Mouse (Mus musculus): ENCODE data around the gene Mmp11. TPM values are rescaled to one million over a fixed set of nuclear protein-coding genes. Genes with fewer than 3 reads are reported as not detected.

The Mmp11 gene
- polyA plus RNA-seq, 1 experiment from 2014 or later: 75.9 TPM

- Histone ChIP-seq H3K4me2 (no peak overlapping the region), H3K4me3 (no peak overlapping the region), H3K9ac (no peak overlapping the region), H3K4me1 (peaks cover 25% of the 10 kb centered on the region), H3K36me3 (peaks cover 58% of the 10 kb centered on the region), H3K9me3 (no peaks in the 10 kb centered on the region), H3K27me3 (no peaks in the 10 kb centered on the region), H3K27ac (no peak overlapping the region)
- no peak for ATAC-seq (ENCODE audit: borderline replicate concordance, extremely low read depth, low FRiP score, low TSS enrichment)
- 74% methylated on average over 7 of the region's 7 CpGs for WGBS
Observed at GRCm38 (mm10) chr10:75915557-75915956, 20.7 kb downstream of the Mmp11 start.

GRCm38 (mm10) chr10:75913013-75913589, 23.2 kb downstream of the Mmp11 start:
- no peaks in the 10 kb centered on the region for H3K27me3 ChIP-seq
- peaks cover 73% of the 10 kb centered on the region for H3K36me3 ChIP-seq
- no peak overlapping the region for H3K4me2 ChIP-seq
- H3K4me1 ChIP-seq: peaks cover under 1% of the 10 kb centered on the region; the same call in 1 of the 2 replicates
- no peaks in the 10 kb centered on the region for H3K9me3 ChIP-seq
- no peak for ATAC-seq (ENCODE audit: borderline replicate concordance, extremely low read depth, low FRiP score, low TSS enrichment)
- H3K9ac ChIP-seq: no peak overlapping the region
- H3K4me3 ChIP-seq: no peak overlapping the region
- WGBS: 46% methylated on average over 6 of the region's 6 CpGs
- no peak overlapping the region for H3K27ac ChIP-seq

GRCm38 (mm10) chr10:75910698-75911097, 25.6 kb downstream of the Mmp11 start:
- no peak overlapping the region for H3K27ac ChIP-seq
- WGBS: 82% methylated on average over 2 of the region's 2 CpGs
- H3K27me3 ChIP-seq: no peaks in the 10 kb centered on the region
- H3K4me3 ChIP-seq: no peak overlapping the region
- H3K36me3 ChIP-seq: peaks cover 80% of the 10 kb centered on the region
- no peak overlapping the region for H3K9ac ChIP-seq
- no peaks in the 10 kb centered on the region for H3K9me3 ChIP-seq
- ATAC-seq (ENCODE audit: borderline replicate concordance, extremely low read depth, low FRiP score, low TSS enrichment): no peak
- no peak overlapping the region for H3K4me2 ChIP-seq
- H3K4me1 ChIP-seq: no peaks in the 10 kb centered on the region

GRCm38 (mm10) chr10:75906882-75907281, 29.4 kb downstream of the Mmp11 start:
- ATAC-seq (ENCODE audit: borderline replicate concordance, extremely low read depth, low FRiP score, low TSS enrichment): no peak
- H3K9ac ChIP-seq: no peak overlapping the region
- H3K9me3 ChIP-seq: no peaks in the 10 kb centered on the region
- H3K4me1 ChIP-seq: no peaks in the 10 kb centered on the region
- no peak overlapping the region for H3K27ac ChIP-seq
- no peak overlapping the region for H3K4me2 ChIP-seq
- 89% methylated on average over 4 of the region's 4 CpGs for whole genome bisulfite sequencing
- peaks cover 92% of the 10 kb centered on the region for H3K36me3 ChIP-seq
- H3K27me3 ChIP-seq: no peaks in the 10 kb centered on the region
- H3K4me3 ChIP-seq: no peak overlapping the region

- 81% methylated on average over 5 of the region's 5 CpGs for WGBS
Observed at GRCm38 (mm10) chr10:75904391-75904790, 31.9 kb downstream of the Mmp11 start.

GRCm38 (mm10) chr10:75898846-75899245, 37.5 kb downstream of the Mmp11 start:
- Histone ChIP-seq H3K36me3 (peaks cover 78% of the 10 kb centered on the region), H3K27me3 (no peaks in the 10 kb centered on the region), H3K4me3 (no peak overlapping the region), H3K4me2 (no peak overlapping the region), H3K9me3 (no peaks in the 10 kb centered on the region), H3K9ac (no peak overlapping the region), H3K4me1 (0 out of 2 replicates have a peak, but pooled peaks cover 2% of the 10 kb centered on the region), H3K27ac (peak overlapping the region; percentile 37)
- whole genome bisulfite sequencing: 55% methylated on average over 3 of the region's 3 CpGs
- no peak for ATAC-seq (ENCODE audit: borderline replicate concordance, extremely low read depth, low FRiP score, low TSS enrichment)

More at GRCm38 (mm10) chr10:75904391-75904790, 31.9 kb downstream of the Mmp11 start:
- no peak for ATAC-seq (ENCODE audit: borderline replicate concordance, extremely low read depth, low FRiP score, low TSS enrichment)
- Histone ChIP-seq H3K27ac (no peak overlapping the region), H3K4me2 (no peak overlapping the region), H3K9me3 (no peaks in the 10 kb centered on the region), H3K4me3 (no peak overlapping the region), H3K4me1 (no peaks in the 10 kb centered on the region), H3K9ac (no peak overlapping the region), H3K36me3 (peaks cover 92% of the 10 kb centered on the region), H3K27me3 (no peaks in the 10 kb centered on the region)

- ATAC-seq (ENCODE audit: borderline replicate concordance, extremely low read depth, low FRiP score, low TSS enrichment): no peak
- no peak overlapping the region for H3K4me3 ChIP-seq
- H3K4me2 ChIP-seq: no peak overlapping the region
- peaks cover 9% of the 10 kb centered on the region for H3K4me1 ChIP-seq
- no peak overlapping the region for H3K27ac ChIP-seq
- no peaks in the 10 kb centered on the region for H3K9me3 ChIP-seq
- no peaks in the 10 kb centered on the region for H3K27me3 ChIP-seq
- 74% methylated on average over 6 of the region's 6 CpGs for WGBS
- no peak overlapping the region for H3K9ac ChIP-seq
- H3K36me3 ChIP-seq: peaks cover 70% of the 10 kb centered on the region
Observed at GRCm38 (mm10) chr10:75898039-75898564, 38.2 kb downstream of the Mmp11 start.

- H3K4me2 ChIP-seq: no peak overlapping the region
- peaks cover 63% of the 10 kb centered on the region for H3K36me3 ChIP-seq
- H3K27ac ChIP-seq: no peak overlapping the region
- peaks cover 13% of the 10 kb centered on the region for H3K4me1 ChIP-seq
- ATAC-seq (ENCODE audit: borderline replicate concordance, extremely low read depth, low FRiP score, low TSS enrichment): no peak
- no peak overlapping the region for H3K9ac ChIP-seq
- no peaks in the 10 kb centered on the region for H3K27me3 ChIP-seq
- H3K9me3 ChIP-seq: no peaks in the 10 kb centered on the region
- H3K4me3 ChIP-seq: no peak overlapping the region
- 40% methylated on average over 6 of the region's 6 CpGs for WGBS
Observed at GRCm38 (mm10) chr10:75897373-75897772, 38.9 kb downstream of the Mmp11 start.

GRCm38 (mm10) chr10:75896208-75896607, 40.1 kb downstream of the Mmp11 start:
- H3K4me1 ChIP-seq: peaks cover 13% of the 10 kb centered on the region
- ATAC-seq (ENCODE audit: borderline replicate concordance, extremely low read depth, low FRiP score, low TSS enrichment): no peak
- peaks cover 51% of the 10 kb centered on the region for H3K36me3 ChIP-seq
- H3K9me3 ChIP-seq: no peaks in the 10 kb centered on the region
- H3K9ac ChIP-seq: no peak overlapping the region
- 94% methylated on average over 1 of the region's 1 CpGs for WGBS
- H3K27ac ChIP-seq: no peak overlapping the region
- H3K27me3 ChIP-seq: no peaks in the 10 kb centered on the region
- H3K4me2 ChIP-seq: no peak overlapping the region
- H3K4me3 ChIP-seq: no peak overlapping the region

GRCm38 (mm10) chr10:75895730-75896129, 40.6 kb downstream of the Mmp11 start:
- no peak overlapping the region for H3K4me3 ChIP-seq
- no peaks in the 10 kb centered on the region for H3K9me3 ChIP-seq
- H3K4me2 ChIP-seq: no peak overlapping the region
- no peak overlapping the region for H3K9ac ChIP-seq
- peaks cover 13% of the 10 kb centered on the region for H3K4me1 ChIP-seq
- no peak for ATAC-seq (ENCODE audit: borderline replicate concordance, extremely low read depth, low FRiP score, low TSS enrichment)
- H3K27ac ChIP-seq: no peak overlapping the region
- WGBS: 94% methylated on average over 5 of the region's 5 CpGs
- H3K27me3 ChIP-seq: no peaks in the 10 kb centered on the region
- peaks cover 47% of the 10 kb centered on the region for H3K36me3 ChIP-seq

GRCm38 (mm10) chr10:75894601-75895000, 41.7 kb downstream of the Mmp11 start:
- Histone ChIP-seq H3K27me3 (no peaks in the 10 kb centered on the region), H3K4me1 (peaks cover 14% of the 10 kb centered on the region), H3K4me3 (no peak overlapping the region), H3K9me3 (no peaks in the 10 kb centered on the region), H3K9ac (no peak overlapping the region), H3K36me3 (peaks cover 38% of the 10 kb centered on the region), H3K27ac (no peak overlapping the region), H3K4me2 (no peak overlapping the region)
- 71% methylated on average over 6 of the region's 6 CpGs for WGBS
- ATAC-seq (ENCODE audit: borderline replicate concordance, extremely low read depth, low FRiP score, low TSS enrichment): no peak

GRCm38 (mm10) chr10:75893089-75893750, 43.1 kb downstream of the Mmp11 start, which contains the start of gene Derl3:
Gene Derl3 (plus strand): TSS chr10:75893413.
- ATAC-seq (ENCODE audit: borderline replicate concordance, extremely low read depth, low FRiP score, low TSS enrichment): peak; percentile 97
- Histone ChIP-seq H3K27ac (peak within 1 kb of the TSS; percentile 21), H3K36me3 (peaks cover 30% of the 10 kb centered on the region), H3K9me3 (no peaks in the 10 kb centered on the region), H3K27me3 (no peaks in the 10 kb centered on the region), H3K9ac (peak within 1 kb of the TSS; percentile 44), H3K4me2 (peak within 1 kb of the TSS; percentile 92), H3K4me3 (peak within 1 kb of the TSS; percentile 44), H3K4me1 (peaks cover 16% of the 10 kb centered on the region)
- 2% methylated on average over 51 of the region's 51 CpGs for WGBS
